Mouse (Mus musculus): Measurements from ENCODE around the gene Lnpep.

Gene Lnpep

DNA sequence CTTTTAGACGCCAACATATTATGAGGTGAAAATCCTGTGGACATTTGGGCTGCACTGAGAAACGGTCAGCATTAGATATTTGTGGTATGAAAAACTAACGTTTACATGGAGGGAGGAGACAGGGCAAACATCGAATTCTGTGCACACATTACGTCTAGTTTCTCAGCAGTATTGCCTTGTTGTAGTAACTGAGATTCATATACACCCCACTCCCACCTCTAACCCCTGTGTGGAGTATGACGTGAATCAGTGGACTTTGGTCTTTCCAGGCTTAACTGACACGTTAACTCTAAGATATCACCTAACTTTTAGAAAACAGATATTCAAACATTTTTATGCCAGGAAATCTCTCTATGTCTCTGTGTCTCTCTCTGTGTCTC is 133.2 kb downstream of the Lnpep start:
- DNase-seq = no peak

DNA sequence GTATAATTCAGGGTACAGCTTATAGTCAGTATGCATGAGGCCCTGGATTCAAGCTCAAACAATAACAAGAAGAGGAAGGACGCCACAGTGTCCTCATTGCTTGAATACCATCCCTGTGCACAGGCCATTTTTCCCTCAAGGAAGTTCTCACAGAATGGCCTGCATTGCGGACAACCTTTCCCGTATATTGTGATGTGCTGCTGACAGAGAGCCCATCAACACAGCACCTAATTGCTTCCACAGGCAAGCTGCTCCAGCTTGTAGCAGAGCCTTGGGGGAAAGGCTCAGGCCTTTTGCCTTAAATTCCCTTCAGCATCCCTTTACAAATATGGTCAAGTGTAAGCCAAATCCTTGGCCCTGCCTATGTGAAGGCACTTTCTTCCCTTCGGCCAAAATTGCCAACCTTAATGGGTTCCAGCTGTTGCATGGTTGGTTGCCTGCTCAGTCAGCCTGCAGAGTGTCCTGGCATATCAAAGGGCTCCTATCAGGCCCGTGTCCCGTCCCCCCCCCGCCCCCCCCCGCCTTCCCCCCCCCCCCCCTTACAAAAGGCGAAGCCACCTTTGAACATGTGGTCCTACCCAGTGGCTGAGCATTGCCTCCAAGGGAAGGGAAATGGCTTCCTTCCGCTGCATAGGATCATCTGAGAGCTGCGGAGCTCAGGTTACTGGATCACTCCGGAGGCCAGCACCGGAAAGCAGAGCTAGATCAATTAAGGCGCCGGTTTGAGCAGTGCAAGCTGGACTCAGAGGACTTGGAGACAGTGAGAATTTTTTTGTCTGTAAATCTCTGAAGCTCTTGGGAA is 133.8 kb downstream of the Lnpep start:
- no peak for DNase-seq

DNA sequence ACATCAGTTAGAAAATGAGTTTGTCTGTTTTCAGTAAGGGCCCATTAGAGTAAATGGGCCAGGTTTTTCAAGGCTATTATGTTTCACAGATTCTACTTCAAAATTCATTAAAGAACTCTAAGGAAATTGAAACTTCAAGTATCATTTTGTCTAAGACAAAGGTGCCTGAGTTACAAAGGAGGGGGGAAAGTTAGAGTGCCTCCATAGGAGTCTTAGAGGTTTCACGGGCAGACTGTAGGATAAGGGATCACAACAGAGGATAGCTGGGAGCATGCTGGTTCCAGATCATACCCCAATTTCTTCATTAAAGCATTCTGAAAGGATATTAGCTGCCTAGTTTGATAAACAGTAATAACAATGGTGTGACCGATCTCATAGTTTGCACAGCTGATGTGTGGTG is 139.1 kb downstream of the Lnpep start:
- no peak for DNase-seq
